Mouse (Mus musculus) activated CD4-positive, CD25-positive, alpha-beta regulatory T cell, adult 9 weeks (primary cell): Measurements from ENCODE around the gene Trpd52l3. TPM values are rescaled to one million over a fixed set of nuclear protein-coding genes. Genes with fewer than 3 reads are reported as not detected.

Source experiments
- polyA plus RNA-seq: library from polyadenylated mRNA; unstranded; fragments of 100-300 nt; shearing (Covaris generic); gene quantifications from one replicate; pipeline ENCODE4 v1.2.1, GENCODE M21; 2017

Trpd52l3 gene
- not detected for polyA plus RNA-seq

DNA sequence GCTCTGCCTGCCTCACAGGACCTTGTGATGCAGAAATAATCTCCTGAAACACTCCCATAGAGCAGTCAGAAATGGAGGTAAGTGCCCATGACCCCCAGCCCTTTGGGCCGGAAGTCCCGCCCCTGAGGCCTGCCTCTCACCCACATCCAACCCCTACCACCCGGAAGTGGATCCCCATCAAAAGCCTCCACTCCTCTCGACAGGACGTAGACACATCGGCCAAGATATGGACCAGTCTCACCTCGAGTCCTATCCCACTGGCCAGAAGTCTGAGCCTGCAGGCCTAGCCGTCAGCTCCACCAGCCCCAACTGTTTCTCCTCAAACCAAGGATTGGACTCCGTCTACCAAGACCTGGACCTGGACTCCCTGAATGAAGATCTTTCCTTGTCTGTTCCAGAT is at the start of gene Trpd52l3:
Gene Trpd52l3 (plus strand): TSS at position 170 of the 400 bp plus-strand sequence.

DNA sequence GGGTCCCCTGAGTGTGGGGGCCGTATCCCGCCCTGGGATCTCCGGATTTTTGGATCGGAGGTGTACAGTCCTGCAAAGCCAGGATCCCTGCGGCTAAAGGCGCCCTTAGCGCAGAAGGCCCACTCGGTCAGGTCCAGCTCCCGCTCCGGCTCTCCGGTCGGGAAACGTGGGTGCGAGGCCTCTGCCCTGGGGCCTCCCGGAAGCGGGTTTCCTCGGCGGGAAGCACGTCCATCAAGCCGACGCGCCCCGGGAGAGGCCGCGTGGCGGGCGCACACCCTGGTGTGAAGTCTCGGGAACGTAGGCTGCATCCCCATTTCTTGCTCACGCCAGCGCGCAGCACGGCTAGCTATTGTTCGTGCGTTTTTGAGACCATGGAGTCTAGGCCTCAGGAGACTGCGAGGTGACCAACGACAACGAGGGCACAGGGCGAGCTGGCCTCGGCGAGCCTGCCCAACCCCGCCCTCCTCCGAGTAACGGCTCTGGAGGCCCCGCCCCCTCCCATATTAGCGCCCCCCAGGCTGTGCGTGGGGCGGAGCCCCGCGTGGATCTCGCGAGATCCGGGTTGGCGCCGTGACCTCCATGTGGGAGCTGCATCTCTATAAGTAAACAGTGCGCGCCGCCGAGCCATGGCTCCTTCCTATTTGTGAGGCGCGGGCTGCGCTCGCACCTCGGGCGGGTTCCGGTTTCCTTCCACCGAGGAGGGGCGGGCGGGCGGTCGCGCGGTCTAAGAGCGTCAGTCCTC is 26.5 kb downstream of the Trpd52l3 start, which contains the start of gene Uhrf2:
Gene Uhrf2 (plus strand): TSS at position 620 of the 742 bp plus-strand sequence.

Other genes starting within 250 kb of the Trpd52l3 start
- gene 9930021J03Rik, start 197.8 kb upstream of the Trpd52l3 start, polyA plus RNA-seq: 4.3 TPM
- gene Ranbp6, start 190.8 kb upstream of the Trpd52l3 start, polyA plus RNA-seq: 13.2 TPM
- gene Il33, start 78.7 kb upstream of the Trpd52l3 start, polyA plus RNA-seq: not detected
- gene Uhrf2, start 26.7 kb downstream of the Trpd52l3 start, polyA plus RNA-seq: 33.7 TPM
- 0.18 TPM for gene Gldc, start 171.6 kb downstream of the Trpd52l3 start, polyA plus RNA-seq
- not detected for gene Mbl2, start 229.2 kb downstream of the Trpd52l3 start, polyA plus RNA-seq